Mouse (Mus musculus) heart, embryonic 13.5 days (tissue): ENCODE results near the gene Defa32. TPM values are rescaled to one million over a fixed set of nuclear protein-coding genes. Genes with fewer than 3 reads are reported as not detected.
"Not testable (repeated sequence)": the region's sequence is repeated elsewhere in the genome, so short reads cannot be mapped to it uniquely, and the experiment has no call there.

Source experiments
- ATAC-seq: fragments of 200-750 bp; cut with Nextera tagmentation; 2 replicates; pipeline ENCODE4 v1.8.0; 2017; ENCODE audit warnings: moderate TSS enrichment; ENCODE audit not compliant: insufficient number of reproducible peaks, low FRiP score, low TSS enrichment; ENCODE audit errors: extremely low read depth
- H3K27ac ChIP-seq: fragments of 300-500 bp; sonication (generic); replicated peaks from 2 replicates; pipeline ENCODE4 v1.5.1; 2015; ENCODE audit warnings: moderate library complexity, mild to moderate bottlenecking, inconsistent platforms
- H3K27me3 ChIP-seq: fragments of 300-500 bp; sonication (generic); replicated peaks from 2 replicates; pipeline ENCODE4 v1.6.1; 2015; ENCODE audit warnings: mild to moderate bottlenecking, inconsistent platforms
- H3K36me3 ChIP-seq: fragments of 300-500 bp; sonication (generic); 2 replicates; pipeline ENCODE4 v1.6.1; 2015; ENCODE audit warnings: mild to moderate bottlenecking, inconsistent platforms
- H3K4me1 ChIP-seq: fragments of 300-500 bp; sonication (generic); 2 replicates; pipeline ENCODE4 v1.6.1; 2015; ENCODE audit warnings: inconsistent platforms
- H3K4me2 ChIP-seq: fragments of 300-500 bp; sonication (generic); 2 replicates; pipeline ENCODE4 v1.6.1; 2015; ENCODE audit warnings: inconsistent platforms, mild to moderate bottlenecking, moderate library complexity
- H3K4me3 ChIP-seq: fragments of 300-500 bp; sonication (generic); 2 replicates; pipeline ENCODE4 v1.5.1; 2015; ENCODE audit warnings: moderate library complexity, mild to moderate bottlenecking, inconsistent platforms
- H3K9ac ChIP-seq: fragments of 300-500 bp; sonication (generic); 2 replicates; pipeline ENCODE4 v1.6.1; 2015; ENCODE audit warnings: inconsistent platforms, mild to moderate bottlenecking, moderate library complexity
- H3K9me3 ChIP-seq: fragments of 300-500 bp; sonication (generic); 2 replicates; pipeline ENCODE4 v1.6.1; 2016; ENCODE audit warnings: inconsistent platforms
- WGBS: fragments of 180-500 bp; shearing (Covaris S2); methylation state at CpG from one replicate; pipeline ENCODE4 v1.1.7; 2015; ENCODE audit warnings: mixed read lengths; 5-methylcytosine and 5-hydroxymethylcytosine counted together
- polyA plus RNA-seq: library from polyadenylated mRNA; unstranded; fragments of >200 nt; fragmentation: Nextera tagmentation; extraction: Ambion mirVana; gene quantifications from 2 replicates; pipeline ENCODE4 v1.2.1, GENCODE M21; 2015

The Defa32 gene
- not detected in 2 replicates for polyA plus RNA-seq

GRCm38 (mm10) chr8:21528732-21529131 is at the start of gene Defa32:
Gene Defa32, plus strand, starts transcription at chr8:21529032.
- not testable (repeated sequence) for H3K4me2 ChIP-seq, H3K36me3 ChIP-seq, H3K4me1 ChIP-seq, H3K9me3 ChIP-seq, H3K27me3 ChIP-seq, H3K9ac ChIP-seq, ATAC-seq, H3K4me3 ChIP-seq, H3K27ac ChIP-seq
- no CpG with 5 or more reads among the region's 2 CpGs for WGBS

GRCm38 (mm10) chr8:21508958-21509357 is 19.9 kb upstream of the Defa32 start, which contains the start of gene Defa20:
Gene Defa20, plus strand, starts transcription at chr8:21509258.
- H3K4me2 ChIP-seq, H3K4me3 ChIP-seq, H3K27ac ChIP-seq, H3K9me3 ChIP-seq, ATAC-seq, H3K27me3 ChIP-seq, H3K36me3 ChIP-seq, H3K9ac ChIP-seq, H3K4me1 ChIP-seq: not testable (repeated sequence)
- no CpG with 5 or more reads among the region's 2 CpGs for WGBS

GRCm38 (mm10) chr8:21565086-21565485 is 36.3 kb downstream of the Defa32 start, which contains the start of gene Defa37:
Gene Defa37, plus strand, starts transcription at chr8:21565386.
- not testable (repeated sequence) for ATAC-seq, H3K9me3 ChIP-seq, H3K36me3 ChIP-seq, H3K9ac ChIP-seq, H3K4me1 ChIP-seq, H3K4me3 ChIP-seq, H3K27me3 ChIP-seq, H3K27ac ChIP-seq, H3K4me2 ChIP-seq
- WGBS: no CpG with 5 or more reads among the region's 1 CpGs

Other genes with a start within 250 kb of the Defa32 start
- gene Defa27, start 213.5 kb upstream of the Defa32 start, polyA plus RNA-seq: not detected in 2 replicates
- gene Defa29, start 202.0 kb upstream of the Defa32 start, polyA plus RNA-seq: not detected in 2 replicates
- not detected in 2 replicates for gene Defa2, start 150.5 kb upstream of the Defa32 start, polyA plus RNA-seq
- not detected in 2 replicates for gene Defa33, start 137.2 kb upstream of the Defa32 start, polyA plus RNA-seq
- gene Defa36, start 101.6 kb upstream of the Defa32 start, polyA plus RNA-seq: not detected in 2 replicates
- not detected in 2 replicates for gene Gm7849, start 72.5 kb upstream of the Defa32 start, polyA plus RNA-seq
- not detected in 2 replicates for gene Defa20, start 19.8 kb upstream of the Defa32 start, polyA plus RNA-seq
- gene Defa37, start 36.4 kb downstream of the Defa32 start, polyA plus RNA-seq: not detected in 2 replicates
- gene Defa28, start 54.0 kb downstream of the Defa32 start, polyA plus RNA-seq: not detected in 2 replicates
- not detected in 2 replicates for gene Gm7861, start 65.5 kb downstream of the Defa32 start, polyA plus RNA-seq
- not detected in 2 replicates for gene Defa26, start 89.2 kb downstream of the Defa32 start, polyA plus RNA-seq
- gene Defa17, start 126.7 kb downstream of the Defa32 start, polyA plus RNA-seq: not detected in 2 replicates
- not detected in 2 replicates for gene Defa34, start 136.8 kb downstream of the Defa32 start, polyA plus RNA-seq
- not detected in 2 replicates for gene AY761184, start 174.6 kb downstream of the Defa32 start, polyA plus RNA-seq
- not detected in 2 replicates for gene Defa24, start 205.5 kb downstream of the Defa32 start, polyA plus RNA-seq